Mouse (Mus musculus) right cerebral cortex, postnatal 36 days (tissue): ENCODE data around the gene Phrf1.

Experiments
- DNase-seq, 2 experiments: peaks; one replicate each; pipeline ENCODE4 v3.0.0; 2022; ENCODE audit warnings: low spot score in 2 of 2, mixed read lengths in 1 of 2

Phrf1 gene

DNA sequence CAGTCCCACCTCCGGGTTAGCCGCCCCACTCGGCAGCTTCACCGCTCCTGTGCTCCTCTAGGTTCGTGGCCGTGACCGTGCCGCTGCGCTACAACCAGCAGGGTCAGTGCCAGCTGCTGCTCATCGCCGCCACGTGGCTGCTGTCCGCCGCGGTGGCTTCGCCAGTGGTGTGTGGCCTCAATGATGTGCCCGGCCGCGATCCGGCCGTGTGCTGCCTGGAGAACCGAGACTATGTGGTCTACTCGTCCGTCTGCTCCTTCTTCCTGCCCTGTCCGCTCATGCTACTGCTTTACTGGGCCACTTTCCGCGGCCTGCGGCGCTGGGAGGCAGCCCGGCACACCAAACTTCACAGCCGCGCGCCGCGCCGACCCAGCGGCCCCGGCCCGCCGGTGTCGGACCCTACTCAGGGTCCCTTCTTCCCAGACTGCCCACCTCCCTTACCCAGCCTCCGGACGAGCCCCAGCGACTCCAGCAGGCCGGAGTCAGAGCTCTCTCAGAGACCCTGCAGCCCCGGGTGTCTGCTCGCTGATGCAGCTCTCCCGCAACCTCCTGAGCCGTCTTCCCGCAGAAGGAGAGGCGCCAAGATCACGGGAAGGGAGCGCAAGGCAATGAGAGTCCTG, 65.4 kb downstream of the Phrf1 start:
- DNase-seq = no peak

DNA sequence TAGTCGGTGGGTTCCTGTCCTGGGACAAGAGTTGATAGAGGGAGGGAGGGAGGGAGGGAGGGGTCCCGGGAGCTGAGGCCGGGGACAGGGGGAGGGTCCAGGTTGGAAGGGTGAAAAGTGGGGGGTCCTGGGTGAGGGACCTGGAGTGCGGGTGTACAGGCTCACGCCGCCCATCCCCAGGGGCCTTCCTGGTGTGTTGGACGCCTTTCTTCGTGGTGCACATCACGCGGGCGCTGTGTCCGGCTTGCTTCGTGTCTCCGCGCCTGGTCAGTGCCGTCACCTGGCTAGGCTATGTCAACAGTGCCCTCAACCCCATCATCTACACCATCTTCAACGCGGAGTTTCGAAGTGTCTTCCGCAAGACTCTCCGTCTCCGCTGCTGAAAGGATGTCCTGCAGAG, 65.9 kb downstream of the Phrf1 start:
- DNase-seq = no peak

DNA sequence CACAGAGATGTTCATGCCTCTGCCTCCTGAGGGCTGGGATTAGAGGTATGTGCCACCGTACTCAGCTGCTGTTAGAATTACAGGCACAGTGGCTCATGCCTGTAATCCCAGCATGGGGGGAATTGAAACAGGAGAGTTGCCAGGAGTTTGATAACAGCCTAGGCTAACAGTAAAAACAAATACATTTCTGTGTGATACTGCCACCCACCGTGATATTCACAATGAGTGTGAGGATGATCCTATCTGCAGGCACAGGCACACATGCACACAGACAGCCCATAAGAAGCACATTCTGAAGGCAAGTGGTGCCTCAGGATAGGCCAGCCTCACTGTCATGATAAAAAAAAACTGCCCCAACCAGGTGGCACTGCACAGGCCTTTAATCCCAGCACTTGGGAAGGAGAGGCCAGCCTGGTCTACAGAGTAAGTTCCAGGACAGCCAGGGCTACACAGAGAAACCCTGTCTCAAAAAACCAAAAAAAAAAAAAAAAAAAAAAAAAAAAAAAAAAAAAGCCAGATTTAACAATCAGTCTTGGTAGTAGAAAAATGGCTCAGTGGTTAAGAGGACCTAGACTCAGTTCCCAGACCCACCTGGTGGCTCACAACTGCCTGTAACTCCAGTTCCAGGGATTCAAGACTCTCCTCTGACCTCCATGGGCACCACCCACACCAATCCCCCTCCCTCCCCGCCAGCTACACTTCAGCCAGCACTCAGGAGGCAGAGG, 69.5 kb downstream of the Phrf1 start:
- no peak for DNase-seq

DNA sequence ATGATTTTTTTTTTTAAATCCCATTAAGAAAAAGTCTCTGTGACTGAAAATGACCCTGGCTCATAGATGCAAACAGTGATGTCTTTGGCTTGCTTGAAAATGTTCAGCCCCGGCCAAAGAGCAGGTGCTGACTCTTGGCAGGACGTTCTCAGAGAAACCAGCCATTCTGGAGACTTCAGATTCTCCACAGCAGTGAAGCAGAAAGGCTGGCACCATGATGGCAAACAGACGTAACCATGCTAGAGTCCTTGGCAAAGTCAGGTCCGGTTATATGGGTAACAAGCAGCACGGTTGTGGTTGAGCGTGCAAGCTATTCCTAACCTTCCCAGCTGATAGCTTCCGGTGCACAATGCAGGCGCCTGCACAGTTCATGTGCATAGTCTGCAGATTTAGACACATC, 70.6 kb downstream of the Phrf1 start:
- DNase-seq = no peak

DNA sequence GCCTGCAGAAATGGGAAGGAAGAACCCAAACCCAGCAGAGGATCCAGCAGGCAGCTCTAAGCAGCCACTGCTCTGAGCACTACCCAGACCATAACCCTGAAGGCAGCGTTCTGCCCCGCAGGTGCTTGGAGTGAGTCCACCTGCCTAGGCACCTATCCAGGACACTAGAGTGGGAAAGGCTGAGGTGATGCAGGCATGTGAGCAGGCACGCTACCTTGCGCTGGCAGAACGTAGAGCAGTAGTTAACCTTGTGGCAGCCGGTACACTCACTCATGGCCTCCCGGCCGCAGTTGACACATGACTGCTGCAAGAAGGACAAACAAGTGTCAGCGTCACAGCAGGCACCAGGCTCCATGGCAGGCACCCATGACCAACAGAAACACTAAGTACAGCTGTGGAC, 72.8 kb downstream of the Phrf1 start:
- no peak for DNase-seq

DNA sequence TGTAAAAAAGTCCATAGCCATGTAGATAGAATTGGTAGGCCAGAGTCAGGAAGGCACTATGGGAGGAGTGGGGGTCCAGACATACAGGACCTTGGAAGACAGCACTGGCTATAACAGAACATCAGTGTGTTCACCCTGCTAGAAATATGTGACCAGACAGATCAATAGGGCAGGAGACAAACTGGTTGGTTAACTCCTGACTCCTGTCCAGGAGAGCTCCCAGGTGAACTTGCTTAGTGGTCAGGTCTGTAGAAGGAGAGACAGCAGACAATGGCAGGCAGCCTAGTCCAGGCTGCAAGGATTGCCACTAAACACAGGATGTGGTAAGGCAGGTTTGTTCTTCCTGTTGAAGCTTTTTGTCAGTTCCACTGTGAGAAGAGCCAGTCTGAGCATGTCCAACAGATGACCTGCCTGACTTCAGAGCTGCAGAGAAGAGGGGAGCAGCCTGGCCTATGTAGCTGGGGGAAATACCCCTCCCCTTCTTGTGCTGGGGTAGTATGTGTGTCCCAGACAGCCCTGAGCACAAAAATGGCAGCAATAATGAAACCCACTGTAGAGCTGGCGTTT, 74.2 kb downstream of the Phrf1 start:
- DNase-seq = no peak

DNA sequence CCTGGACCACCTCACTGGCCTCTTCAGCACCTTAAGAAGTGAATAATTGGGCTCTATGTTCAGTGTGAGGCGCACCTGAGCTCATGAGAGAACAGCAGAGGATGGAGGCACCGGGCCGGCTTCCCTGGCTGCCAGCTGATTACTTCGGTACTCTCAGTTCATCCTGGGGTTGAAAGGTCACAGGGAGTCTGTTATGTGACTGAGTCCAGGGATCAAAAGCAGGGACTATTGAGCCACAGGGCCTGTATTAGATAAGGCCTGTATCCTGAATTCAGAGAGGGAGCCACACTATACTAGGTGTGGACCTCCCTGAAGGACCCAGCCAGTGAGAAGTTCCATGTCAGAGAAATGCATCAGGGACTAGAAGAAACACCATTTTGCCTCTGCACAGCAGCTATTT, 76.0 kb downstream of the Phrf1 start:
- no peak for DNase-seq
